Mouse (Mus musculus): Measurements from ENCODE around the gene Gtsf1. TPM values are rescaled to one million over a fixed set of nuclear protein-coding genes. Genes with fewer than 3 reads are reported as not detected.
"Not testable (repeated sequence)": the region's sequence is repeated elsewhere in the genome, so short reads cannot be mapped to it uniquely, and the experiment has no call there.

Gtsf1 gene
- polyA plus RNA-seq, 1 experiment = 0.33 TPM

DNA sequence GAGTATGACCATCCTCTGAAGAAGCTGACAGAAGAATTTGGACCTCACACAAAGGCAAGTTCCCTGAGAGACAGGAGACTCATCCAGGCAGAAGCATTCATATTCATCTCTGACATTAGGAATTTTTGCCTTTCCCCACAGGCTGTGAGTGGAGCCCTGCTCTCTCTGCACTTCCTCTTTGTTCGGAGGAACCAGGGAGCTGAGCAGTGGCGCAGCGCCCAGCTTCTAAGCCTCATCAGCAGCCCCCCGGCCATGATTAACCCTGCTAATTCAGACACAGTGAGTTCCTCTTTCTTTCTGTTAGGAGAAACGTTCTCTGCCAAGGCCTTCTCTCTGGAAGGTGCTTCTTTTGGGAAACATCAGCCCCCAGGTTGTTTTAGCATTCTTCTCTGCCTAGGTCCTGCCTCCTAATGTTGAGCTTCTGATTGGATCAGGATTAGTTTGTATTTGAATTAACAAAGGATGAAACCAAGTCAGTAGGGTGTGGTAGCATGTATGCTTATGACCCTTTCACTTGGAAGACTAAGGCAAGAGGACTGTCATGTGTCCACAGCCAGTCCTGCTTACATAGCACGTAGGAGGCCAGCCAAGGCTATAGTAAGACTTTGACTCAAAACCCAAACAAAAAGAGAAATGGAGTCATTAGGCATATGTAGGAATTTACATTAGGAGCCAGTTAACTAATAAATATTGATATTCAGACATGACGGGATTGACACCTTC, 32.4 kb upstream of the Gtsf1 start:
- TF ChIP-seq MYOG (IDR thresholded peaks at IDR 0.05; ENCODE audit: control insufficient read depth, extremely low read depth, insufficient read length) (no peak), USF1 (IDR thresholded peaks at IDR 0.05; ENCODE audit: low read depth) (no peak), MYOD1 (IDR thresholded peaks at IDR 0.05; ENCODE audit: control insufficient read depth, insufficient read length, low read depth) (no peak), CTCF (IDR thresholded peaks at IDR 0.05; ENCODE audit: control insufficient read depth, insufficient read depth, insufficient read length) (no peak), MAX (IDR thresholded peaks at IDR 0.05) (no peak)
- H3K79me3 ChIP-seq (ENCODE audit: low read depth) = no peaks in the 10 kb centered on the region
- no peak overlapping the region for H3ac ChIP-seq (ENCODE audit: control insufficient read depth, insufficient read length, low read depth)
- H3K79me2 ChIP-seq (ENCODE audit: control insufficient read depth, insufficient read depth) = no peaks in the 10 kb centered on the region
- no peak overlapping the region for H3K4me3 ChIP-seq (ENCODE audit: insufficient read depth, poor library complexity, severe bottlenecking)
- H3K36me3 ChIP-seq (ENCODE audit: control insufficient read depth, insufficient read depth) = no peaks in the 10 kb centered on the region
- H3K27me3 ChIP-seq (ENCODE audit: control insufficient read depth, insufficient read depth, insufficient read length) = peaks cover 3% of the 10 kb centered on the region

DNA sequence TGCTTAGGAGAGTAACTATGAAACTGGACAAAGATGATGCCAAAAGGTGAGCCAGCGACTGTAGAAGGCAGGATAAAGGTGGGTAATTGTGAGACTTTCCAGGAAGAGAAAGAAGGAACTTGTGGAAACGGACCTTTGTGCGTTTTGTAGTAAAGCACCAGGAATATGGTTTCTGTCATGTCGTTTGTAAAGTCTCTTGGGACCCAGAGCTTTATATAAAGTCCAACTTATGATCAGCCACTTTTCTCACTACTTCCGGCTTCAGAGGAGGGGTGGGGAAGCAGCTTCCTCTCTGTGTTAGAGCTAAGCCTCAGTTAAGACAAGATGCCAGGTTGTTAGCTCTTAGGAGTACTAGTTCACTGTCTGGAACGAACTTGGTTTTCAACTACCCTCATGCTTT, 24.2 kb upstream of the Gtsf1 start:
- H3K36me3 ChIP-seq (ENCODE audit: control insufficient read depth, insufficient read depth) = no peaks in the 10 kb centered on the region

DNA sequence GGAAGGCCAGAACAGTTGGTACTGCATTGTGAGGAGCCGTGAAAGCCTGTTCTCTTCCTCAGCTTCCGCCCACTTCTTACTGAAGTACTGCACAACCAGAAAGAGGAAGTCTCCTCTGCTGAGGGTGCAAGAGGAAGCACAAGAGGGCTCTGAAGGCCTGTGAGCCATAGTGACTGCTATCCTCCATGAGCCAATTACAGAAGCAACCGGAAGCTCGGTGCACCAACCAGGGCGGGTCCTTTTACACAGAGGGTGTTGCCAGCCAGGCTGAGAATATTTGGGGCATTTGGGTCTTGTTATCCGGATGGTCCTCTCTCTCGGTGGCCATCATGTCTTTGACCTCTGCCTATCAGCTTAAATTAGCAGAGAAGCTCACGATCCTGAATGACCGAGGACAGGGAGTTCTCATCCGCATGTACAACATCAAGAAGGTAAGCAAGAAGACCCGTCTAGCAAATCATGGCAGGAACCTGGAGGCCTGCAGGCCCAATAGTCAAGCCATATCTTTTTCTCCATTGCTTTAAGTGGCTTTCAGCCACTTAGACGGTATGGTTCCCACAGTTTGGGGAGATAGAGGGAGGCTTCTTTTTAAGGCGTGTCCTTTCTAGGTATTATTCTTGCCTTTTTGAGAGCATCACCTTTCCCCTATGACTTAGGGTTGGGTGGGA, 23.4 kb upstream of the Gtsf1 start, which contains the start of gene Nckap1l:
TSS of gene Nckap1l (plus strand) at position 244 of the 668 bp plus-strand sequence.
- no peaks in the 10 kb centered on the region for H3K79me2 ChIP-seq (ENCODE audit: control insufficient read depth, insufficient read depth)
- H3ac ChIP-seq (ENCODE audit: control insufficient read depth, insufficient read length, low read depth) = no peak within 1 kb of the TSS
- no peaks in the 10 kb centered on the region for H3K36me3 ChIP-seq (ENCODE audit: control insufficient read depth, insufficient read depth)
- no peak within 1 kb of the TSS for H3K4me3 ChIP-seq (ENCODE audit: insufficient read depth, poor library complexity, severe bottlenecking)
- H3K27me3 ChIP-seq (ENCODE audit: control insufficient read depth, insufficient read depth, insufficient read length) = peaks cover 4% of the 10 kb centered on the region
- TF ChIP-seq MAX (IDR thresholded peaks at IDR 0.05) (no peak), CTCF (IDR thresholded peaks at IDR 0.05; ENCODE audit: control insufficient read depth, insufficient read depth, insufficient read length) (no peak), MYOD1 (IDR thresholded peaks at IDR 0.05; ENCODE audit: control insufficient read depth, insufficient read length, low read depth) (no peak), CEBPB (IDR thresholded peaks at IDR 0.05; ENCODE audit: low read depth) (no peak), MYOG (IDR thresholded peaks at IDR 0.05; ENCODE audit: control insufficient read depth, extremely low read depth, insufficient read length) (no peak), FOSL1 (IDR thresholded peaks at IDR 0.05; ENCODE audit: insufficient read depth, low read length, poor library complexity, severe bottlenecking) (no peak), USF1 (IDR thresholded peaks at IDR 0.05; ENCODE audit: low read depth) (no peak)
- H3K79me3 ChIP-seq (ENCODE audit: low read depth) = no peaks in the 10 kb centered on the region

More for the DNA sequence above, 24.2 kb upstream of the Gtsf1 start:
- Histone ChIP-seq H3K4me3 (ENCODE audit: insufficient read depth, poor library complexity, severe bottlenecking) (no peak overlapping the region), H3K79me2 (ENCODE audit: control insufficient read depth, insufficient read depth) (no peaks in the 10 kb centered on the region), H3K27me3 (ENCODE audit: control insufficient read depth, insufficient read depth, insufficient read length) (peaks cover 4% of the 10 kb centered on the region), H3K79me3 (ENCODE audit: low read depth) (no peaks in the 10 kb centered on the region), H3ac (ENCODE audit: control insufficient read depth, insufficient read length, low read depth) (no peak overlapping the region)
- TF ChIP-seq MYOD1 (IDR thresholded peaks at IDR 0.05; ENCODE audit: control insufficient read depth, insufficient read length, low read depth) (no peak), MAX (IDR thresholded peaks at IDR 0.05) (no peak), USF1 (IDR thresholded peaks at IDR 0.05; ENCODE audit: low read depth) (no peak), MYOG (IDR thresholded peaks at IDR 0.05; ENCODE audit: control insufficient read depth, extremely low read depth, insufficient read length) (no peak), FOSL1 (IDR thresholded peaks at IDR 0.05; ENCODE audit: insufficient read depth, low read length, poor library complexity, severe bottlenecking) (no peak), CTCF (IDR thresholded peaks at IDR 0.05; ENCODE audit: control insufficient read depth, insufficient read depth, insufficient read length) (no peak)

DNA sequence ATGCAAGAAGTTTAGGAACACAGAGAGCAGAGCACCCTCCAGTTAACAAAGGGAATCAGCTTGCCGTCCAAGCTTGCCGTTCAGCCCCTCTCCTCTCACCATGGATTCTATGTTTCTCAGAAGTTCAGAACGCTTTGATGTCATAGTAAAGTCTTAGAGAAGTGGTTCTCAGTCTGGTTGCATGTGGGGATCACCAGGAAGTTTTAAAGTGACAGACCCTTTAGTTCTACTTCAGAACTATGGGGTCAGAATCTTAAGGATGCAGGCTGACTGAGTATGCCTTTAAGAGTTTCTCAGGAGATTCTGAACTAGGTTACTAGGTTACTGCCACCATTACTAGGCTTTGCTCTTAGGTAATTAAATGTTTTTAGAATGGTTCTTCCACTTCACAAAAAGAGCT, 18.1 kb upstream of the Gtsf1 start, which contains the start of gene Gtsf2:
TSS of gene Gtsf2 (minus strand) at position 101 of the 400 bp plus-strand sequence.
- Histone ChIP-seq H3ac (ENCODE audit: control insufficient read depth, insufficient read length, low read depth) (no peak within 1 kb of the TSS), H3K4me3 (ENCODE audit: insufficient read depth, poor library complexity, severe bottlenecking) (no peak within 1 kb of the TSS), H3K79me3 (ENCODE audit: low read depth) (no peaks in the 10 kb centered on the region), H3K79me2 (ENCODE audit: control insufficient read depth, insufficient read depth) (no peaks in the 10 kb centered on the region), H3K27me3 (ENCODE audit: control insufficient read depth, insufficient read depth, insufficient read length) (no peaks in the 10 kb centered on the region), H3K36me3 (ENCODE audit: control insufficient read depth, insufficient read depth) (no peaks in the 10 kb centered on the region)
- TF ChIP-seq USF1 (IDR thresholded peaks at IDR 0.05; ENCODE audit: low read depth) = no peak
- TF ChIP-seq MYOG (IDR thresholded peaks at IDR 0.05; ENCODE audit: control insufficient read depth, extremely low read depth, insufficient read length) = no peak
- no peak for TF ChIP-seq MAX (IDR thresholded peaks at IDR 0.05)
- no peak for TF ChIP-seq FOSL1 (IDR thresholded peaks at IDR 0.05; ENCODE audit: insufficient read depth, low read length, poor library complexity, severe bottlenecking)
- TF ChIP-seq CEBPB (IDR thresholded peaks at IDR 0.05; ENCODE audit: low read depth) = no peak
- TF ChIP-seq CTCF (IDR thresholded peaks at IDR 0.05; ENCODE audit: control insufficient read depth, insufficient read depth, insufficient read length) = no peak
- no peak for TF ChIP-seq MYOD1 (IDR thresholded peaks at IDR 0.05; ENCODE audit: control insufficient read depth, insufficient read length, low read depth)

DNA sequence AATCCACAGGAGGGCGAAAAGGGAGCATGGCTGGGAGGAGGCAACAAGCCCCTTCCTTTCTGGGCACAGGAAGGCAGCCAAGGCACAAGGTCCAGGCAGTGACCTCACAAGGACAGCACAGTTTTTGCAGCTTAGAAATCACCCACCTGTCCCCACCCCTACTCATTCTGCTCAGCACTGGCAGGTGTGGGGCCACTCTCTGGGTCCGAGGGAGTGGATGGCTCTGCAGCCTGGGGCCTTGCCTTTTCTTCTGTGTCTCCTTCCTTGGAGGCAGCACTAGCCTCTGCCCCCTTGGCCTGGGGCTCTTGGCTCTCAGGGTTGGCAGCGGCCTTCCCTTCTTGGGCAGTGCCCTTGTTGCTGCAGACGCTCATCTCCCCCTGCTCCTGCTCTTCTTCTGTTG, 15.7 kb upstream of the Gtsf1 start:
- not testable (repeated sequence) for H3K79me2 ChIP-seq (ENCODE audit: control insufficient read depth, insufficient read depth); H3K4me3 ChIP-seq (ENCODE audit: insufficient read depth, poor library complexity, severe bottlenecking); H3ac ChIP-seq (ENCODE audit: control insufficient read depth, insufficient read length, low read depth)

GRCm38 (mm10) chr15:103427017-103427416, 3.3 kb downstream of the Gtsf1 start:
- H3K79me3 ChIP-seq (ENCODE audit: low read depth) = no peaks in the 10 kb centered on the region
- no peak overlapping the region for H3K4me3 ChIP-seq (ENCODE audit: insufficient read depth, poor library complexity, severe bottlenecking)
- TF ChIP-seq FOSL1 (IDR thresholded peaks at IDR 0.05; ENCODE audit: insufficient read depth, low read length, poor library complexity, severe bottlenecking) (no peak), USF1 (IDR thresholded peaks at IDR 0.05; ENCODE audit: low read depth) (no peak), MYOG (IDR thresholded peaks at IDR 0.05; ENCODE audit: control insufficient read depth, extremely low read depth, insufficient read length) (no peak), CTCF (IDR thresholded peaks at IDR 0.05; ENCODE audit: control insufficient read depth, insufficient read depth, insufficient read length) (no peak), MAX (IDR thresholded peaks at IDR 0.05) (no peak), MYOD1 (IDR thresholded peaks at IDR 0.05; ENCODE audit: control insufficient read depth, insufficient read length, low read depth) (no peak), CEBPB (IDR thresholded peaks at IDR 0.05; ENCODE audit: low read depth) (no peak)
- no peak overlapping the region for H3ac ChIP-seq (ENCODE audit: control insufficient read depth, insufficient read length, low read depth)
- H3K27me3 ChIP-seq (ENCODE audit: control insufficient read depth, insufficient read depth, insufficient read length) = no peaks in the 10 kb centered on the region
- H3K79me2 ChIP-seq (ENCODE audit: control insufficient read depth, insufficient read depth) = no peaks in the 10 kb centered on the region
- H3K36me3 ChIP-seq (ENCODE audit: control insufficient read depth, insufficient read depth) = no peaks in the 10 kb centered on the region

More for the DNA sequence above, 15.7 kb upstream of the Gtsf1 start:
- H3K79me3 ChIP-seq (ENCODE audit: low read depth); H3K27me3 ChIP-seq (ENCODE audit: control insufficient read depth, insufficient read depth, insufficient read length); H3K36me3 ChIP-seq (ENCODE audit: control insufficient read depth, insufficient read depth): not testable (repeated sequence)

DNA sequence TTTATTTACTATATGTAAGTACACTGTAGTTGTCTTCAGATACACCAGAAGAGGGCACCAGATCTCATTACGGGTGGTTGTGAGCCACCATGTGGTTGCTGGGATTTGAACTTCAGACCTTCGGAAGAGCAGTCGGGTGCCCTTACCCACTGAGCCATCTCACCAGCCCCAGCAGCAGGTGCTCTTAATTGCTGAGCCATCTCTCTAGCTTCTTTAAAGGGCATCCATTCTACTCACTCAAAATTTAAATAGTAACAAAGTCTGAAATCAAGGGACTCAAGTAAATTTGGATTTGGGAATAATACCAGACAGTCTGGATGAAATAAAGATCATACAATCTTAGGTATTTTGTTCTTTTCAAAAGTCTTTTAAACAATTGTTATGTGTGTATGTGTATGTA, 24.7 kb downstream of the Gtsf1 start:
- not testable (repeated sequence) for H3K36me3 ChIP-seq (ENCODE audit: control insufficient read depth, insufficient read depth); H3K79me3 ChIP-seq (ENCODE audit: low read depth); H3ac ChIP-seq (ENCODE audit: control insufficient read depth, insufficient read length, low read depth); H3K27me3 ChIP-seq (ENCODE audit: control insufficient read depth, insufficient read depth, insufficient read length); H3K4me3 ChIP-seq (ENCODE audit: insufficient read depth, poor library complexity, severe bottlenecking); H3K79me2 ChIP-seq (ENCODE audit: control insufficient read depth, insufficient read depth)
